Mouse (Mus musculus) kidney, postnatal 0 days (tissue): ENCODE results near the gene Fam193a. TPM values are rescaled to one million over a fixed set of nuclear protein-coding genes. Genes with fewer than 3 reads are reported as not detected.
A peak's percentile ranks its signal among the peaks of the same experiment; 100 is the strongest.

Source experiments
- ATAC-seq: fragments of 200-750 bp; cut with Nextera tagmentation; replicated peaks from 2 replicates; pipeline ENCODE4 v1.8.0; 2017; ENCODE audit warnings: low read depth, moderate number of reproducible peaks, moderate TSS enrichment, moderate library complexity; ENCODE audit not compliant: low FRiP score
- DNase-seq: peaks from one replicate; pipeline ENCODE4 v3.0.0-alpha.2; 2016; ENCODE audit warnings: low spot score
- H3K27ac ChIP-seq: fragments of 300-500 bp; sonication (generic); 2 replicates; pipeline ENCODE4 v1.5.1; 2014; ENCODE audit warnings: mild to moderate bottlenecking
- H3K27me3 ChIP-seq: fragments of 300-500 bp; sonication (generic); 2 replicates; pipeline ENCODE4 v1.6.1; 2014; ENCODE audit warnings: low read length, mixed read lengths; ENCODE audit not compliant: insufficient read depth
- H3K36me3 ChIP-seq: fragments of 300-500 bp; sonication (generic); 2 replicates; pipeline ENCODE4 v1.6.1; 2014; ENCODE audit warnings: low read length, mixed read lengths; ENCODE audit not compliant: insufficient read depth
- H3K4me1 ChIP-seq: fragments of 300-500 bp; sonication (generic); replicated peaks from 2 replicates; pipeline ENCODE4 v1.6.1; 2014; ENCODE audit warnings: antibody characterized with exemption, low read length, mixed read lengths; ENCODE audit not compliant: insufficient read depth
- H3K4me2 ChIP-seq: fragments of 300-500 bp; sonication (generic); 2 replicates; pipeline ENCODE4 v1.6.1; 2014; ENCODE audit warnings: mild to moderate bottlenecking, low read length, moderate library complexity, mixed read lengths
- H3K4me3 ChIP-seq: fragments of 300-500 bp; sonication (generic); replicated peaks from 2 replicates; pipeline ENCODE4 v1.5.1; 2014; ENCODE audit warnings: low read depth, low read length
- H3K9ac ChIP-seq: fragments of 300-500 bp; sonication (generic); 2 replicates; pipeline ENCODE4 v1.6.1; 2014; ENCODE audit warnings: low read depth, low read length
- H3K9me3 ChIP-seq: fragments of 300-500 bp; sonication (generic); replicated peaks from 2 replicates; pipeline ENCODE4 v1.6.1; 2016; ENCODE audit warnings: low read length, inconsistent platforms, mixed read lengths
- CTCF ChIP-seq: IDR thresholded peaks from 2 replicates; pipeline ENCODE4 v1.5.1; 2016; ENCODE audit warnings: antibody characterized with exemption, low read depth, mild to moderate bottlenecking, moderate library complexity
- WGBS: fragments of 180-500 bp; shearing (Covaris S2); extraction: QIAGEN DNeasy Blood & Tissue Kit; methylation state at CpG from one replicate; pipeline ENCODE4 v1.1.7; 2014; 5-methylcytosine and 5-hydroxymethylcytosine counted together
- polyA plus RNA-seq: library from polyadenylated mRNA; unstranded; fragments of >200 nt; fragmentation: Nextera tagmentation; extraction: Ambion mirVana; gene quantifications from 2 replicates; pipeline ENCODE4 v1.2.1, GENCODE M21; 2015

Gene Fam193a
- polyA plus RNA-seq, 1 experiment from 2014 or later: 6.8 TPM

DNA sequence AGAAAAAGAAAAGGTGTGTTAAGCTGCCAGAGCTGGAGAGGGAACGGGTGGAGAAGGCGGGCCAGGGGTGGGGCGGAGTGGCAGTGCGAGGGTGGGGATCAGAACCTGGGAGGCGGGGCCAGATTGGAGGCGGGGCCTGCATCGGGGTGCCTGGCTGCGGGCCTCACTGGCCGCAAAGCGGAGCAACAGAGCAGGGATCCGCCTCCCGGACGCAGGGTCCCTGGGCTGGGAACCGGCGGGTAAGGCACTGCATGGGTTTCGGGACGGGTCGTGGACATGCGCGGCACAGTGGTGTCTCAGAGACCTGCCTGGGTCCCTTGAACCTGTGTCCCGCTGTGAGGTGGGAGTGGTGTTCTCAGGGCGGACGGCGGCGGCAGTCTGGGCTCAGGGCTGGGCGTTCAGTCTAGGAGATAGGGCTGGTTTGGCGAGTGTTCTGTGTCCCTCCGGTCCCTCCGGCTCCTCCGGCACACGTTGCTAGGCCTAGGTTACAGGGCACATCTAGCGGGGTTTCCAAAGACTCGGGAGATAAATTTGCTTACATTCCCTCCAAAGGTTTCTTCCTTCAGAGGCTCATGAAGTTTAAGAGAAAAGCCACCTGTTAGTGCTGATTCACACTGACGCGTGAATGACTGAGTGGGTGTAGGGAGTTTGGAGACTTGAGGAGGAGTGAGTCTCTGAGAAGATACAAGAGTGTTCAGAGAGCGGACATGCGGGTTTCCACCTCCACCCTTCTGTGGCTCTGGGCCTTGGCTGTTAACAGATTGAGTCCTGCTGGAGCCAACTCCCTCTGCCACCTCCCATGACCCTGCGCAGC, 156.1 kb downstream of the Fam193a start, which contains the start of gene Sh3bp2:
TSS of gene Sh3bp2 (plus strand) at position 176 of the 814 bp plus-strand sequence.
- Histone ChIP-seq H3K36me3 (no peaks in the 10 kb centered on the region), H3K9ac (peak within 1 kb of the TSS; percentile 49), H3K4me1 (no peaks in the 10 kb centered on the region; the same call in 1 of the 2 replicates), H3K27ac (0 out of 2 replicates have a peak within 1 kb of the TSS, but pooled peaks have one; percentile 3), H3K27me3 (no peaks in the 10 kb centered on the region), H3K9me3 (no peaks in the 10 kb centered on the region), H3K4me2 (peak within 1 kb of the TSS; percentile 59), H3K4me3 (peak within 1 kb of the TSS; percentile 41)
- peak; percentile 20; the same call in 1 of the 2 replicates for TF ChIP-seq CTCF
- ATAC-seq (peak; percentile 93), DNase-seq (peak; percentile 95)
- 3% methylated on average over 32 of the region's 38 CpGs for WGBS

- no peaks in the 10 kb centered on the region for H3K36me3 ChIP-seq
- 51% methylated on average over 5 of the region's 5 CpGs for WGBS
- H3K9me3 ChIP-seq: no peaks in the 10 kb centered on the region
- no peak overlapping the region for H3K4me3 ChIP-seq
- H3K9ac ChIP-seq: no peak overlapping the region
- no peak for TF ChIP-seq CTCF
- ATAC-seq (no peak), DNase-seq (no peak)
- peaks cover 2% of the 10 kb centered on the region; the same call in 1 of the 2 replicates for H3K4me1 ChIP-seq
- no peaks in the 10 kb centered on the region for H3K27me3 ChIP-seq
- no peak overlapping the region for H3K27ac ChIP-seq
- H3K4me2 ChIP-seq: peak overlapping the region; percentile 59
Measured at GRCm38 (mm10) chr5:34526477-34526775, 156.7 kb downstream of the Fam193a start.

DNA sequence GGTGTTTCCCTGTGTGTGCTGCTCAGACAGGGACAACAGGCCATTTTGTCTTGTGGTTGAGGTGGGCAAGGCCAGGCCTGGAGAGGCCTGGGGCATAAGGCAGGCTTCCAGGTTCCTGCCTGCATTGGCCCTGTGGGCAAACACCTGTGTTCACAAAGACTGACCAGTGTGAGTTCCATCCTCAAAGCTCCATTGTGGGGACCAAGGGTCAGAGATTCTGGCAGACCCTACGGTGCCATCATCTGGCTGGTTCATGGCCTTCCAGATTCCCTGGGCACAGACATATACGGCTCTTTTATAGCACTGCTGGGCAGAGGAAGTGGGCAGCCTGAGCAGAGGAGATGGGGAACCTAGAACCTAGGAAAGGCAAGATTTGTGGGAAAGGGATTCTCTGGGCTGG, 157.6 kb downstream of the Fam193a start:
- Histone ChIP-seq H3K27ac (no peak overlapping the region), H3K4me1 (peaks cover 3% of the 10 kb centered on the region; the same call in 1 of the 2 replicates), H3K9ac (no peak overlapping the region), H3K36me3 (no peaks in the 10 kb centered on the region), H3K9me3 (no peaks in the 10 kb centered on the region), H3K4me2 (no peak overlapping the region), H3K4me3 (no peak overlapping the region), H3K27me3 (no peaks in the 10 kb centered on the region)
- ATAC-seq: no peak
- TF ChIP-seq CTCF: no peak
- DNase-seq: no peak
- 81% methylated on average over 2 of the region's 2 CpGs for WGBS

GRCm38 (mm10) chr5:34528724-34529123, 159.0 kb downstream of the Fam193a start:
- Histone ChIP-seq H3K4me2 (no peak overlapping the region), H3K27ac (no peak overlapping the region), H3K4me3 (no peak overlapping the region), H3K9me3 (no peaks in the 10 kb centered on the region), H3K4me1 (peaks cover 3% of the 10 kb centered on the region; the same call in 1 of the 2 replicates), H3K9ac (no peak overlapping the region), H3K36me3 (no peaks in the 10 kb centered on the region), H3K27me3 (no peaks in the 10 kb centered on the region)
- no peak for DNase-seq
- TF ChIP-seq CTCF: no peak
- WGBS: 77% methylated on average over 5 of the region's 5 CpGs
- no peak for ATAC-seq

GRCm38 (mm10) chr5:34530116-34530515, 160.4 kb downstream of the Fam193a start:
- no peak for DNase-seq
- 67% methylated on average over 5 of the region's 5 CpGs for WGBS
- Histone ChIP-seq H3K36me3 (no peaks in the 10 kb centered on the region), H3K27ac (no peak overlapping the region), H3K27me3 (no peaks in the 10 kb centered on the region), H3K4me3 (no peak overlapping the region), H3K9me3 (no peaks in the 10 kb centered on the region), H3K4me1 (peaks cover 3% of the 10 kb centered on the region; the same call in 1 of the 2 replicates), H3K4me2 (no peak overlapping the region), H3K9ac (no peak overlapping the region)
- ATAC-seq: no peak
- TF ChIP-seq CTCF: no peak

- no peaks in the 10 kb centered on the region for H3K9me3 ChIP-seq
- no peak for DNase-seq
- H3K27ac ChIP-seq: no peak overlapping the region
- H3K4me2 ChIP-seq: no peak overlapping the region
- no peaks in the 10 kb centered on the region for H3K27me3 ChIP-seq
- 42% methylated on average over 4 of the region's 4 CpGs for WGBS
- H3K36me3 ChIP-seq: no peaks in the 10 kb centered on the region
- no peak overlapping the region for H3K4me3 ChIP-seq
- H3K4me1 ChIP-seq: peaks cover 3% of the 10 kb centered on the region; the same call in 1 of the 2 replicates
- ATAC-seq: peak; percentile 65
- TF ChIP-seq CTCF: no peak
- no peak overlapping the region for H3K9ac ChIP-seq
Measured at GRCm38 (mm10) chr5:34530687-34531086, 161.0 kb downstream of the Fam193a start.
